Mouse (Mus musculus): ENCODE results near the gene Gfod2.

Gene Gfod2

GRCm38 (mm10) chr8:105704146-105704812 lies 54.2 kb downstream of the Gfod2 start:
- DNase-seq (ENCODE audit: low read depth, low spot score): no peak

- no peak for DNase-seq (ENCODE audit: low read depth, low spot score)
Observed at GRCm38 (mm10) chr8:105702731-105703415, 55.6 kb downstream of the Gfod2 start.

GRCm38 (mm10) chr8:105702001-105702401 lies 56.5 kb downstream of the Gfod2 start:
- DNase-seq (ENCODE audit: low read depth, low spot score): no peak

GRCm38 (mm10) chr8:105700966-105701824 lies 57.3 kb downstream of the Gfod2 start, which contains the start of the genes Acd and Pard6a:
Gene Acd, minus strand, starts transcription at chr8:105701102.
Gene Pard6a, plus strand, starts transcription at chr8:105701148.
- peak; percentile 94 for DNase-seq (ENCODE audit: low read depth, low spot score)

GRCm38 (mm10) chr8:105700566-105700965 lies 57.9 kb downstream of the Gfod2 start:
- DNase-seq (ENCODE audit: low read depth, low spot score): peak; percentile 39

GRCm38 (mm10) chr8:105699488-105700215 lies 58.8 kb downstream of the Gfod2 start:
- no peak for DNase-seq (ENCODE audit: low read depth, low spot score)

- DNase-seq (ENCODE audit: low read depth, low spot score): no peak
Observed at GRCm38 (mm10) chr8:105698734-105699133, 59.7 kb downstream of the Gfod2 start.

- DNase-seq (ENCODE audit: low read depth, low spot score): no peak
Observed at GRCm38 (mm10) chr8:105697196-105697780, 61.2 kb downstream of the Gfod2 start.

GRCm38 (mm10) chr8:105695080-105695780 lies 63.2 kb downstream of the Gfod2 start:
- no peak for DNase-seq (ENCODE audit: low read depth, low spot score)

- DNase-seq (ENCODE audit: low read depth, low spot score): no peak
Observed at GRCm38 (mm10) chr8:105694051-105694799, 64.2 kb downstream of the Gfod2 start.

GRCm38 (mm10) chr8:105693648-105694047 lies 64.8 kb downstream of the Gfod2 start:
- DNase-seq (ENCODE audit: low read depth, low spot score): no peak

- no peak for DNase-seq (ENCODE audit: low read depth, low spot score)
Observed at GRCm38 (mm10) chr8:105692449-105693182, 65.8 kb downstream of the Gfod2 start.

- DNase-seq (ENCODE audit: low read depth, low spot score): no peak
Observed at GRCm38 (mm10) chr8:105690978-105691377, 67.5 kb downstream of the Gfod2 start.

GRCm38 (mm10) chr8:105689983-105690360 lies 68.5 kb downstream of the Gfod2 start:
- DNase-seq (ENCODE audit: low read depth, low spot score): no peak

- no peak for DNase-seq (ENCODE audit: low read depth, low spot score)
Observed at GRCm38 (mm10) chr8:105689256-105689982, 69.0 kb downstream of the Gfod2 start.

GRCm38 (mm10) chr8:105688242-105688752 lies 70.2 kb downstream of the Gfod2 start:
- DNase-seq (ENCODE audit: low read depth, low spot score): no peak

- DNase-seq (ENCODE audit: low read depth, low spot score): no peak
Observed at GRCm38 (mm10) chr8:105687512-105687911, 71.0 kb downstream of the Gfod2 start.

- DNase-seq (ENCODE audit: low read depth, low spot score): no peak
Observed at GRCm38 (mm10) chr8:105686551-105686950, 71.9 kb downstream of the Gfod2 start.

All from skeletal muscle tissue, adult 2 months (tissue).